Mouse (Mus musculus) MEL (cell line): ENCODE measurements around the gene Sh3pxd2b. TPM values are rescaled to one million over a fixed set of nuclear protein-coding genes. Genes with fewer than 3 reads are reported as not detected.

Experiments used
- DNase-seq: peaks from one replicate; pipeline ENCODE4 v3.0.0; 2011; ENCODE audit warnings: low read depth, low spot score
- H3K27ac ChIP-seq: 2 replicates; pipeline ENCODE4 v1.5.1; 2012; ENCODE audit warnings: low read depth, mild to moderate bottlenecking, control low read depth, low read length, moderate library complexity; ENCODE audit not compliant: control insufficient read depth
- H3K27me3 ChIP-seq, 2 experiments: fragments of 150-350 bp in 1 of 2; sonication (generic) in 1 of 2; 2 replicates each; pipeline ENCODE4 v1.6.1; 2012; ENCODE audit warnings: low read length in 2 of 2, mild to moderate bottlenecking in 2 of 2, improper control_type of control experiment in 1 of 2, moderate library complexity in 1 of 2; ENCODE audit not compliant: insufficient read depth in 2 of 2, control insufficient read depth in 1 of 2
- H3K36me3 ChIP-seq, 2 experiments: 2 replicates each; pipeline ENCODE4 v1.6.1; 2012 to 2014; ENCODE audit warnings: low read length in 2 of 2, improper control_type of control experiment in 1 of 2, inconsistent platforms in 1 of 2, mild to moderate bottlenecking in 1 of 2; ENCODE audit not compliant: insufficient read depth in 2 of 2, control insufficient read depth in 1 of 2
- H3K4me1 ChIP-seq, 2 experiments: fragments of 150-350 bp in 1 of 2; sonication (generic) in 1 of 2; 2 replicates each; pipeline ENCODE4 v1.6.1; 2012; ENCODE audit warnings: low read length in 2 of 2, improper control_type of control experiment in 1 of 2, mild to moderate bottlenecking in 1 of 2; ENCODE audit not compliant: insufficient read depth in 2 of 2, control insufficient read depth in 1 of 2
- H3K4me3 ChIP-seq, 2 experiments: fragments of 150-350 bp in 1 of 2; sonication (generic) in 1 of 2; 2 replicates each; pipeline ENCODE4 v1.5.1; 2012; ENCODE audit warnings: low read depth in 2 of 2, low read length in 2 of 2, mild to moderate bottlenecking in 2 of 2, moderate library complexity in 2 of 2, control low read depth in 1 of 2, improper control_type of control experiment in 1 of 2; ENCODE audit not compliant: control insufficient read depth in 1 of 2, insufficient read depth in 1 of 2
- H3K79me2 ChIP-seq: 2 replicates; pipeline ENCODE4 v1.6.1; 2012; ENCODE audit warnings: mild to moderate bottlenecking, low read length, moderate library complexity; ENCODE audit not compliant: control insufficient read depth, poor library complexity, insufficient read depth
- H3K9ac ChIP-seq: 2 replicates; pipeline ENCODE4 v1.6.1; 2012; ENCODE audit warnings: low read depth, mild to moderate bottlenecking, control low read depth, low read length, moderate library complexity; ENCODE audit not compliant: control insufficient read depth, poor library complexity, severe bottlenecking
- H3K9me3 ChIP-seq: fragments of 150-350 bp; sonication (generic); replicated peaks from 2 replicates; pipeline ENCODE4 v1.6.1; 2012; ENCODE audit warnings: mild to moderate bottlenecking, low read length, improper control_type of control experiment, moderate library complexity; ENCODE audit not compliant: insufficient read depth
- BHLHE40 ChIP-seq: IDR thresholded peaks from 2 replicates; pipeline ENCODE4 v1.6.1; 2012; ENCODE audit warnings: low read depth, mild to moderate bottlenecking, inconsistent platforms, low read length, improper control_type of control experiment, borderline replicate concordance
- CHD1 ChIP-seq: IDR thresholded peaks from 2 replicates; pipeline ENCODE4 v1.6.1; 2012; ENCODE audit warnings: low read depth, mild to moderate bottlenecking, inconsistent platforms, low read length, improper control_type of control experiment
- EP300 ChIP-seq, 2 experiments: IDR thresholded peaks; 2 replicates each; pipeline ENCODE4 v1.6.1; 2011; ENCODE audit warnings: improper control_type of control experiment in 2 of 2, low read length in 2 of 2, low read depth in 1 of 2, mild to moderate bottlenecking in 1 of 2
- ETS1 ChIP-seq: IDR thresholded peaks from 2 replicates; pipeline ENCODE4 v1.6.1; 2012; ENCODE audit warnings: low read depth, mild to moderate bottlenecking, inconsistent platforms, low read length, improper control_type of control experiment, moderate library complexity
- GABPA ChIP-seq: IDR thresholded peaks from 2 replicates; pipeline ENCODE4 v1.6.1; 2012; ENCODE audit warnings: low read depth, mild to moderate bottlenecking, inconsistent platforms, low read length, improper control_type of control experiment, moderate library complexity
- HCFC1 ChIP-seq: IDR thresholded peaks from 2 replicates; pipeline ENCODE4 v1.6.1; 2012; ENCODE audit warnings: low read depth, mild to moderate bottlenecking, inconsistent platforms, low read length, improper control_type of control experiment, moderate library complexity
- KAT2A ChIP-seq: conservative IDR thresholded peaks from 2 replicates; pipeline ENCODE4 v1.6.1; 2012; ENCODE audit warnings: low read depth, low read length, improper control_type of control experiment, inconsistent platforms
- MAFK ChIP-seq: IDR thresholded peaks from 2 replicates; pipeline ENCODE4 v1.6.1; 2011; ENCODE audit warnings: low read depth, mild to moderate bottlenecking, low read length, improper control_type of control experiment, borderline replicate concordance
- MAX ChIP-seq: IDR thresholded peaks from 2 replicates; pipeline ENCODE4 v1.6.1; 2011; ENCODE audit warnings: low read length, improper control_type of control experiment
- MAZ ChIP-seq: IDR thresholded peaks from 2 replicates; pipeline ENCODE4 v1.6.1; 2012; ENCODE audit warnings: low read depth, mild to moderate bottlenecking, inconsistent platforms, low read length, improper control_type of control experiment
- MEF2A ChIP-seq: IDR thresholded peaks from 2 replicates; pipeline ENCODE4 v1.6.1; 2014; ENCODE audit warnings: low read depth, mild to moderate bottlenecking, inconsistent platforms, low read length, improper control_type of control experiment; ENCODE audit not compliant: poor library complexity, insufficient replicate concordance, severe bottlenecking; ENCODE audit errors: extremely low read depth
- MXI1 ChIP-seq: IDR thresholded peaks from 2 replicates; pipeline ENCODE4 v1.6.1; 2011; ENCODE audit warnings: mild to moderate bottlenecking, low read depth, low read length, improper control_type of control experiment
- MYC ChIP-seq: IDR thresholded peaks from 2 replicates; pipeline ENCODE4 v1.6.1; 2011; ENCODE audit warnings: low read depth, mild to moderate bottlenecking, low read length, improper control_type of control experiment, moderate library complexity
- NELFE ChIP-seq: IDR thresholded peaks from 2 replicates; pipeline ENCODE4 v1.6.1; 2011; ENCODE audit warnings: low read depth, low read length, improper control_type of control experiment
- NRF1 ChIP-seq: IDR thresholded peaks from 2 replicates; pipeline ENCODE4 v1.6.1; 2014; ENCODE audit warnings: low read depth, mild to moderate bottlenecking, inconsistent platforms, low read length, improper control_type of control experiment, moderate library complexity; ENCODE audit not compliant: poor library complexity, insufficient read depth, severe bottlenecking
- POLR2AphosphoS5 ChIP-seq: IDR thresholded peaks from 2 replicates; pipeline ENCODE4 v1.6.1; 2012; ENCODE audit warnings: low read depth, borderline replicate concordance, mild to moderate bottlenecking, inconsistent platforms, low read length, moderate library complexity, mixed read lengths
- RCOR1 ChIP-seq: IDR thresholded peaks from 2 replicates; pipeline ENCODE4 v1.6.1; 2012; ENCODE audit warnings: low read depth, mild to moderate bottlenecking, inconsistent platforms, low read length, improper control_type of control experiment
- SIN3A ChIP-seq: IDR thresholded peaks from 2 replicates; pipeline ENCODE4 v1.6.1; 2012; ENCODE audit warnings: low read length, improper control_type of control experiment, inconsistent platforms
- SMC3 ChIP-seq: IDR thresholded peaks from 2 replicates; pipeline ENCODE4 v1.6.1; 2011; ENCODE audit warnings: low read depth, low read length, improper control_type of control experiment
- TBP ChIP-seq: IDR thresholded peaks from 2 replicates; pipeline ENCODE4 v1.8.0; 2011; ENCODE audit warnings: low read depth, low read length, improper control_type of control experiment
- TCF12 ChIP-seq: IDR thresholded peaks from 2 replicates; pipeline ENCODE4 v1.6.1; 2014; ENCODE audit warnings: low read depth, mild to moderate bottlenecking, inconsistent platforms, low read length, improper control_type of control experiment, moderate library complexity
- USF2 ChIP-seq, 2 experiments: IDR thresholded peaks; 2 replicates each; pipeline ENCODE4 v1.6.1; 2011 to 2012; ENCODE audit warnings: improper control_type of control experiment in 2 of 2, low read length in 2 of 2, borderline replicate concordance in 1 of 2, inconsistent platforms in 1 of 2, low read depth in 1 of 2, mild to moderate bottlenecking in 1 of 2; ENCODE audit not compliant: insufficient read depth in 1 of 2
- ZC3H11A ChIP-seq: IDR thresholded peaks from 2 replicates; pipeline ENCODE4 v1.6.1; 2012; ENCODE audit warnings: low read depth, mild to moderate bottlenecking, inconsistent platforms, low read length, improper control_type of control experiment
- ZKSCAN1 ChIP-seq: IDR thresholded peaks from 2 replicates; pipeline ENCODE4 v1.6.1; 2012; ENCODE audit warnings: low read depth, mild to moderate bottlenecking, inconsistent platforms, low read length, improper control_type of control experiment, moderate library complexity
- ZMIZ1 ChIP-seq: IDR thresholded peaks from 2 replicates; pipeline ENCODE4 v1.6.1; 2012; ENCODE audit warnings: low read depth, mild to moderate bottlenecking, inconsistent platforms, low read length, improper control_type of control experiment, moderate library complexity
- polyA plus RNA-seq, 2 experiments: library from polyadenylated mRNA; stranded (reverse) in 1 of 2; unstranded in 1 of 2; fragments of >175 nt in 1 of 2; fragments of >200 nt in 1 of 2; gene quantifications; 2 replicates each; pipeline versions ENCODE4 v1.2.1 to v1.2.4; 2012; ENCODE audit warnings: low replicate concordance in 2 of 2, low read depth in 1 of 2; ENCODE audit not compliant: insufficient read length in 2 of 2, insufficient read depth in 1 of 2, missing spikeins in 1 of 2
- total RNA-seq: library from RNA; depleted of rRNA; stranded (reverse); fragments of 300-350 nt; gene quantifications from 2 replicates; pipeline ENCODE4 v1.2.3, GENCODE M21; 2012

Sh3pxd2b gene
- total and polyA plus RNA-seq, 3 experiments = 9.6 to 17.0 TPM; not detected in 1

DNA sequence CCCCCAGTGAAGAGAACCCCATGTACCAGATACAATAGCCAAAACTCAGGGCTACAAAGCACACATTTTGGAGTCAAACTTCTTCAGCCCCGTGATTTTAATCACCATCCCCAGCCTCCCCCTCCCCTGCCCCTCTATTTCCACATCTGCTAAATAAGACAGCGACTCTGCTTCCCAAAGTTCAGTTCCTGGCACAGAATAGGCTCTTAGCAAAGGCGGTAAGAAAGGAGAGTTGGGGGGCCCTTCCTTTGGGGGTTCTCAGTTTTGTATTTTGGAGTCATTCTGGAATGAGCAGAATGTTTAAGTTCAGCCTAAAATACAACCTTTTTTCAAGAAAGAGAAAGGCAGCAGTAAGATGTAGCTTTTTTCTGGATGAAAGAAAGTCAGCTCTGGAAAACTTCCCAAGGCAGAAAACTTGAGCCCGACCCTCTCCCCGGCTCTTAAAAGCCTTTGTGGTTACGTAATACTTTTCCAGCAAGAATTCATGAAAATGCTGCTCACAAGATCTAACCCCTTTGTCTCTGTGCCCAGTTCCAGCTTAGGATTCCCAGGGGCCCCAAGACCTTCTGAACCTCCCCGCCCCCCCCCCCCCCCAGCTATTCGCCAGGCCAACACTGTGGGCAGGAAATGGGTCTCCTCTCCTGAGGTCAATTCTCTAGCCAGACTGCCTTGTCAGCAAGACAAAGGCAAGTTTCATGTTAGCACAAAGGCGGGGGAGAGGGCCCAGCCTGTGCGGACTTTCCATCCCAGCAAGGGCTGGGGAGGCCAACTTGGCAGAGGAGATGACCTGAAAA, 35.9 kb downstream of the Sh3pxd2b start:
- Histone ChIP-seq H3K4me1 (no peaks in the 10 kb centered on the region), H3K9me3 (no peaks in the 10 kb centered on the region), H3K4me3 (no peak overlapping the region), H3K27me3 (no peaks in the 10 kb centered on the region), H3K79me2 (no peaks in the 10 kb centered on the region), H3K9ac (no peak overlapping the region), H3K36me3 (no peaks in the 10 kb centered on the region; a peak in 2 of 4 replicates), H3K27ac (no peak overlapping the region)
- TF ChIP-seq SIN3A (no peak), TBP (no peak), USF2 (IDR thresholded peaks at IDR 0.05; ENCODE audit: borderline replicate concordance in 1 of 2, insufficient read depth in 1 of 2, low read depth in 1 of 2, low read length in 2 of 2) (no peak), MAX (no peak), MYC (no peak), ZKSCAN1 (no peak), ETS1 (no peak), BHLHE40 (no peak), GABPA (no peak), ZC3H11A (no peak), NELFE (no peak), MAFK (no peak), MXI1 (no peak), MEF2A (no peak), RCOR1 (no peak), CHD1 (no peak), HCFC1 (no peak), MAZ (no peak)
- no peak for DNase-seq

DNA sequence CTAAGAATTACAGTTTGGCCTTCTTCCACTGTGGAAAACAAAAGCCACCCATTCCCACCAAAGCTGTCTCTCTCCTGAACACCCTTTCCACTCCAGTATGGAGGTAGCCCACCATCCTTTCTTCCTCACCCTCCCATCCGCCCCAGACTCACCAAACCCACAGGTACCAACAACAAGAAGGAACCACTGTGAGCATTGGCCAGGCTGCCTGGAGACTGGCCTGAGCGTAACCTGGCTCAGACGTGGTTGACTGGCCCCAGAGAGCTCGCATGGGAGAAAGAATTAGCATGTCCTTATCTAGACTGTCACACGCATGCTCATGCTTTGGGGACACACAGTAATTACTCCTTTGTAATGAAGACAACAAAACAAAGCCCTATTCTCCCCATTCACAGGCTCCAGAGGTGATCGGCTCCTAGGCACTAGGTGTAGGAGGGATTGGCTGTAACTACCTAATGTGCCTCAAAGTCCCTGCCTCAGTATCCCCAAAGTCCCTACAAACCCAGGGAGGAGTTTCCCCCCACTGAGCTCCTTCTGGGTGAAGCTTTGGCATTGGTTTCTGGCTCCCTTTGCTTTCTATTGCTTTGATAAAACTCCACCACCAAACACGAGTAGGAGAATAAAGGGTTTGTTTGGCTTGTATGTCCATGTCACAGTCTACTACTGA, 36.6 kb downstream of the Sh3pxd2b start:
- no peaks in the 10 kb centered on the region; a peak in 2 of 4 replicates for H3K36me3 ChIP-seq
- no peaks in the 10 kb centered on the region for H3K9me3 ChIP-seq
- H3K79me2 ChIP-seq = no peaks in the 10 kb centered on the region
- no peak overlapping the region for H3K27ac ChIP-seq
- H3K9ac ChIP-seq = no peak overlapping the region
- no peaks in the 10 kb centered on the region for H3K4me1 ChIP-seq
- no peak overlapping the region for H3K4me3 ChIP-seq
- H3K27me3 ChIP-seq = no peaks in the 10 kb centered on the region
- no peak for DNase-seq
- TF ChIP-seq SIN3A (no peak), ZKSCAN1 (no peak), NRF1 (no peak), KAT2A (no peak), MEF2A (no peak), GABPA (no peak), HCFC1 (no peak), EP300 (IDR thresholded peaks at IDR 0.05; ENCODE audit: low read depth in 1 of 2, low read length in 2 of 2) (no peak), ZMIZ1 (no peak), BHLHE40 (no peak), SMC3 (no peak), NELFE (no peak), TCF12 (no peak), POLR2AphosphoS5 (no peak)
